Mouse (Mus musculus): Measurements from ENCODE around the gene Bmp10.
A peak's percentile ranks its signal among the peaks of the same experiment; 100 is the strongest.
"Not testable (repeated sequence)": the region's sequence is repeated elsewhere in the genome, so short reads cannot be mapped to it uniquely, and the experiment has no call there.

The Bmp10 gene

DNA sequence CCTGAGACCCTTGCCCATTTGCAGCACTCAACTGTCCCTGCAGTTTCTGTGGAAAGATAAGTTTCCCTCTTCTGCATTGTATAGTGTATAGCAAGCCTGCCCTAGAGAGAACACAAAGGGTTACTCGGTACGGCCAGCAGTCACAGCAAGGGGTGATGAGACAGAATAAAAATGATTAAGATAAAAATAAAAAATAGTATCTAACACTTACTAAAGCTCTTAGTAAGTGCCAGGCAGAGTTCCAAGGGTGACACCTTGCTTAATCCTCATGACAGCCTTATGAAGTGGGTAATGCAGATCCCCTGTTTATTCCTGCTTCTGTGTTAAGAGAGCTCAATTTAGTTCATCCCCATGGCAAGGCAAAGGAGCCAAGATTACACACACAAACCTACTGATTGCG, 20.7 kb downstream of the Bmp10 start:
- DNase-seq: no peak

DNA sequence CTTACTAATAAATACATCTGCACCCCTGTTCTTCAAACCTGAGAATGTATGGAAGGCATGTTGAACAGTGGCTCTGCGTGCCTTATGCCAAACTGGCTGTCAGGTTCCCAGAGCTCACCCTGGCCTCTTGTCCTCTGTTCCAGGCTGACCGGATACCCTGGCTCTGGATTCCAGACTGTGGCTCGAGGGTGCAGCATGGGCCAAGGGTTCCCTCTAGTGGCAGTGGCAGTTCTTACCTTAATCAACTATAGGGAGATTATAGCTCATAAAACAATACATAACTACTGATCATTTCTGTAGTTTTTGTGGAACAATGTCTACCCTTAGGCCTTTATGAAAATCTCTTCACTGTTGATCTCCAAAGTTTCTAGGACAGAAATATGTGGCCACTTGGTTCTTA, 22.2 kb downstream of the Bmp10 start:
- DNase-seq: peak; percentile 19

DNA sequence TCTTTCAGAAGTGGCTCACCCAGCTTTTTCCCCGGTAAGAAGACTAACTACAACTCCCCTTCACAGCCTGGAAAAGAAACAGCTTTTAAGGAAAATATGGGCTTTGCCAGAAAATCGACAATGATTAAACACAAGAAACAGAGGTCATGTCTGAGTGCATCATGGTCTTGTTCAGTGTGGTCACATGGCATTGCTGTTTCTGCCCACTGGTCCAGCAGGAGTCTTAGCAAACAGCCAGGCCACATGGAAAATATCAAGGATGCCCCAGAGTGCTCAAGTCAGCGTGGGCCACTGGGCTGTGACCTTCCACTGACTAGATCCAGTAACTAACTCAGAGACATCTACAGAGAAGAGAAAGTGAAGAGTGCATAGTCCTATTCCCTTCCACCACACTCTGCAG, 23.0 kb downstream of the Bmp10 start:
- DNase-seq: no peak

DNA sequence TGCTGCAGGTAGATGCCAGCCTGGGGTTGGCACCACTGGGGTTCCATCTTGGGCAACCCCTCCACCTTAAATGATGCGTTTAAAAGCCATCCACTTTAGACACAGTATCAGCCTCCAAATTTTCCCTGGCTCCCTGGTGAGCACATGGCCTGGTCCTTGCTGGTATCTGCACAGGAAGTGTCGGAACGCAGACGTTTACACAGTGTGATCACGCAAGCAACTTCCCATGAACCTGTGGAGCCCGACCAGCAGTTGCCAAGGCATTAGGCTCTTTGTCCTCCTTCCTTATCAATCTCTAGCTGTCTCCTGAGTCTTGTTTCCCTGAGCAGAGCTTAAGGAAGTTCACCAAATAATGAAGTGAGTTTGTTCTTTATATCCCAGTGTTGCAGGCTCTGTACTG, 26.7 kb downstream of the Bmp10 start:
- no peak for DNase-seq

- peak; percentile 90 for DNase-seq
Observed at GRCm38 (mm10) chr6:87466221-87466620, 37.4 kb downstream of the Bmp10 start.

DNA sequence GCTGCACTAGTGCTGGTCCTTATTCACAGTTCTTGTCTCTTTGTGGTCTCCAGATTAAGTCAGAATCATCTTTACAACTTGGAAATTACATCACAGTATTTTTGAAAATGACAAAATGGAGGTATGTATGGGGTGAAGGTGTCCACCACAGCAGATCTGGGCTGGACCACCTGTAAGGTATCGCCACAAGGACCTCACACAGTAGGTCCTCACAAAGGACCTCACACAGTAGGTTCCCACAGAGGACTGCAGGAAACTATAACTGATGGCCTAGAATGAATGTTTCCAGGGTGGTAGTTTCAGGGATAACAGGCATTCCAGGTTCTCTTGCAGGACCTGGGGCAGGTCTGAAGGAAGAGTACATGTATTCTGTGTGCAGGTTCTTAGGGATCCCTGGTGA, 38.6 kb downstream of the Bmp10 start:
- DNase-seq: no peak

- no peak for DNase-seq
Observed at GRCm38 (mm10) chr6:87468372-87468771, 39.6 kb downstream of the Bmp10 start.

GRCm38 (mm10) chr6:87470098-87470497, 41.3 kb downstream of the Bmp10 start:
- not testable (repeated sequence) for DNase-seq

DNA sequence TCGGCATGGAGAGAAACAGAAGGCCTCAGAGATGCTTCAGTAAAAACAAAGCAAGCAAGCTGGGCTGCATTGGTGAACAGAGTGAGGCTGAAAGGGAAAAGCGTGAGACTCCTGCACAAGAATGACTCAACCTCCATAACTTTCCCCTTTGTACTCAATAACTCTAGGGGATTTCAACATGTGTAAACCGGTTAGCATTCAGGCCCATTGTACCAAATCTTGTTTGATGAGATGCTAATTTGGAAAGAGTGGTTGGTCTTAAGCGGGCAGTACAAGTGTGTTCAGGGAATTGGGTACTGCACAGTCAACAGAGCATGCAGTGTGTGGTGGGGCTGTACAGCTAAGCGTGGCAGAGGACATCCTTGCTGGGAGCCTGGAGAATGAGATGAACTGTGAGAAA, 46.4 kb downstream of the Bmp10 start:
- DNase-seq: no peak

DNA sequence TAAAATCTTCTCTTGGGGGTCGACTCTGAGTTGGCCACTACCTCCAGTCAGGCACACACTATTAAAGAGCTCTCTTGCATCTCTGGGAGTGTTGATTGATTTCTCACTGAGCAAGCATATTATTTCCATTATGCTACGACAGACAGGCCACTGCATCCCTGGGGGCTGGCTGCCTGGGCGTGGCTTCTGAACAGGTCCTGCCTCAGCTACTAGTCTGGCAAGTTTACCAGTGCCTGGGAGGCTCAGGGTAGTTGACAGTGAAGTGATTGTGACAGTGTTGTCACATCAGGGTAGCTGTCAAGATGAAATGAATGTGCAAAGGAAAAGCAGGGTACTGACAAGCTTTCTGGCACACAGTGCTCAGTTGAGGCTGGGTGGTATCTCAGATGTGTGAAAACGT, 50.1 kb downstream of the Bmp10 start:
- DNase-seq: no peak

DNA sequence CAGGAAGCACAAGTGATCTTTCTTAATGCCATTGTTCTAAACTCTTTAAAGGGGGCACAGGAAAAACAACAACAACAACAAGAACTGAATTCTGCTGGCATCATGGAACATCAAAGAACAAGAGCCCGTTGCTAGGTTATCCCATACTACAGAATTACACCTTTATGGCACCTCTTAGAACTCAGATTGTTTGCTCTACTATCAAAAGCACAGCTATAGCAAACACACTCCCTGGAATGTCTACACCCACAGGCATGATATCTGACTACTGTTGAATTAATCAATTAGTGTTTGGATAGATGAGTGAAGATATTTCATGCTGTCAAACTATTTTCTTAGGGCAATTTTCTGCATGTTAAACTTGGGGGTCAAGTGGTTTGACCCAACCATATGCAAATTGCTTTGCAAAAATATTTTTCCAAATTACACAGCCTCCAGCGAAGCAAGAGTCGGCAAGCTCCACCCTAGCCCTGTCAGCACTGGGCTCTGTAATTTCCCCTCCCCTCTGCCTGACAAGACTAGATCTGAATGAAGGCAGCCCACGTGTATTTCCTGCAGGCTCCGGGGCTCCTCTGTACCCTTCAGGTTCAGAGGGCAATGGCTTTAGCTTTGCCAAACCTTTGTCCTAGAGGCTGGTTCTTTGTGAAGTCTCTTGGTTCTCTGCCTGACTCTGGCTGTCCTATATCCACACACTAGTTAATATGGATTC, 50.7 kb downstream of the Bmp10 start:
- DNase-seq: no peak

GRCm38 (mm10) chr6:87483224-87483899, 54.6 kb downstream of the Bmp10 start:
- no peak for DNase-seq

DNA sequence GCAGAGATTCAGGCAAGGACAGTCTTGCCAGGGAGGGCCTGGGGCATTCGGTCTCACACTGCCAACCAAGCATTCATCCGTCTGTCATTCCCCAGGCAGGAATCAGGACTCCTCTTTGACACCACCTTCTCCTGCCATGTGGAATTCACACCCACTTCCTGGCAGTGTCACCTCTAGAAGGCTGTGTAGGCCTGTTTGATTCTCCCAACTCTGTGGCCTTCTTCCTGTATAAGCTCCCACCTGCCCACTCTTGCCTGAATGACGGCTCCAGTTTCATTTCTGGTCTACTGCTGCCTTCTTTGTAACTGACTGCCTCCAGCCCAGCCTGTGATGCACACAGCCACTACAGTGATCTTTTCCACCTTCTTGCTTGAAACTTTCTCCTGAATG, 55.1 kb downstream of the Bmp10 start:
- DNase-seq: no peak

GRCm38 (mm10) chr6:87484806-87485205, 56.0 kb downstream of the Bmp10 start:
- DNase-seq: no peak
